In genomic region chr12:108600864-108601263, GRCm38 (mm10) we compare ENCODE assay signal across 16 mouse cellular contexts. TPM values are rescaled to one million over a fixed set of nuclear protein-coding genes. Genes with fewer than 3 reads are reported as not detected.
DNase-seq lines count a peak whose midpoint lies in the region; ATAC-seq and TF ChIP-seq lines count a peak whose summit lies in the region.
"Had no signal": no experiment of that assay in that cellular context is flagged by ENCODE, and none has a peak within 500 bp of the region (broad histone marks: within the 10 kb centered on the region; RNA-seq: fewer than 3 reads in every experiment).

No protein-coding gene starts in this region.

- peak overlapping the region; percentile 10; the same call in 1 of the 2 replicates for H3K4me2 ChIP-seq in heart, embryonic 12.5 days
- H3K4me2 ChIP-seq in stomach, embryonic 16.5 days (ENCODE audit: low read depth, low read length) = no peak overlapping the region
- H3K4me2 ChIP-seq in stomach, postnatal 0 days (replicated peaks; ENCODE audit: low read depth) = no peak overlapping the region
- H3K4me2 ChIP-seq: neural tube, embryonic 12.5 days had no signal

- H3K36me3 ChIP-seq in heart, embryonic 12.5 days = 0 out of 2 replicates have a peak, but pooled peaks cover 3% of the 10 kb centered on the region
- no peaks in the 10 kb centered on the region for H3K36me3 ChIP-seq in stomach, embryonic 16.5 days (ENCODE audit: control insufficient read depth, insufficient read depth, low read length)
- H3K36me3 ChIP-seq in stomach, postnatal 0 days (ENCODE audit: control insufficient read depth, insufficient read depth, low read length) = no peaks in the 10 kb centered on the region
- H3K36me3 ChIP-seq: neural tube, embryonic 12.5 days had no signal

- no peaks in the 10 kb centered on the region for H3K9me3 ChIP-seq in heart, embryonic 12.5 days (replicated peaks)
- H3K9me3 ChIP-seq in stomach, embryonic 16.5 days (replicated peaks; ENCODE audit: control insufficient read depth, low read length) = no peaks in the 10 kb centered on the region
- H3K9me3 ChIP-seq in stomach, postnatal 0 days (ENCODE audit: control insufficient read depth, low read length) = no peaks in the 10 kb centered on the region
- H3K9me3 ChIP-seq: neural tube, embryonic 12.5 days had no signal

- 84% methylated on average over 4 of the region's 4 CpGs for WGBS in heart, embryonic 12.5 days
- 69% methylated on average over 4 of the region's 4 CpGs for WGBS in stomach, embryonic 16.5 days
- WGBS in stomach, postnatal 0 days = 61% methylated on average over 4 of the region's 4 CpGs

- no peak for ATAC-seq in heart, embryonic 12.5 days (ENCODE audit: insufficient number of reproducible peaks, low FRiP score)
- no peak for ATAC-seq in stomach, embryonic 16.5 days (ENCODE audit: insufficient read depth, low FRiP score)
- no peak for ATAC-seq in stomach, postnatal 0 days (ENCODE audit: low FRiP score, low TSS enrichment)
- ATAC-seq in hematopoietic stem cell, adult 5-6 weeks (replicated peaks in 1 of 2; ENCODE audit: insufficient read depth in 1 of 2, low FRiP score in 2 of 2, low TSS enrichment in 1 of 2, low read depth in 1 of 2, poor library complexity in 2 of 2, severe bottlenecking in 2 of 2) = peak; percentile 71 to 73
- ATAC-seq: liver, postnatal 0 days; Patski had no signal

- no peak for TF ChIP-seq EP300 in stomach, postnatal 0 days (optimal IDR thresholded peaks at IDR 0.05)

- DNase-seq in heart, adult 8-10 months (ENCODE audit: low spot score) = no peak
- DNase-seq in stomach, postnatal 0 days (ENCODE audit: low spot score) = no peak
- no peak for DNase-seq in left cerebral cortex, adult 18-20 months (ENCODE audit: low spot score in 2 of 2)
- no peak for DNase-seq in liver
- no peak for DNase-seq in MN1 (ENCODE audit: low spot score)
- DNase-seq: cerebellum, adult 8-10 months; left cerebral cortex, postnatal 4 days; liver, postnatal 0 days; retina, postnatal 1 day; spleen, adult 18-20 months had no signal

- H3K4me3 ChIP-seq in heart, embryonic 12.5 days = no peak overlapping the region
- no peak overlapping the region for H3K4me3 ChIP-seq in stomach, embryonic 16.5 days (replicated peaks; ENCODE audit: low read length)
- no peak overlapping the region for H3K4me3 ChIP-seq in stomach, postnatal 0 days (ENCODE audit: low read depth, low read length)
- H3K4me3 ChIP-seq: neural tube, embryonic 12.5 days had no signal

- peaks cover 32% of the 10 kb centered on the region for H3K4me1 ChIP-seq in heart, embryonic 12.5 days (replicated peaks)
- peaks cover 31% of the 10 kb centered on the region for H3K4me1 ChIP-seq in stomach, embryonic 16.5 days (ENCODE audit: control insufficient read depth, insufficient read depth, low read length)
- H3K4me1 ChIP-seq in stomach, postnatal 0 days (replicated peaks; ENCODE audit: control insufficient read depth, insufficient read depth) = no peaks in the 10 kb centered on the region

- TF ChIP-seq CTCF in stomach, postnatal 0 days (IDR thresholded peaks at IDR 0.05; ENCODE audit: low read depth) = no peak

- H3K27me3 ChIP-seq in heart, embryonic 12.5 days (replicated peaks) = no peaks in the 10 kb centered on the region
- no peaks in the 10 kb centered on the region for H3K27me3 ChIP-seq in stomach, embryonic 16.5 days (ENCODE audit: control insufficient read depth, insufficient read depth, low read length)
- H3K27me3 ChIP-seq in stomach, postnatal 0 days (ENCODE audit: control insufficient read depth, insufficient read depth, low read length) = no peaks in the 10 kb centered on the region
- H3K27me3 ChIP-seq: neural tube, embryonic 12.5 days; Patski had no signal

- 0 out of 2 replicates have a peak overlapping the region, but pooled peaks have one; percentile 40 for H3K27ac ChIP-seq in heart, embryonic 12.5 days (ENCODE audit: poor library complexity, severe bottlenecking)
- 0 out of 2 replicates have a peak overlapping the region, but pooled peaks have one; percentile 67 for H3K27ac ChIP-seq in stomach, embryonic 16.5 days (ENCODE audit: low read length)
- no peak overlapping the region for H3K27ac ChIP-seq in stomach, postnatal 0 days (replicated peaks)
- H3K27ac ChIP-seq: kidney, postnatal 0 days; neural tube, embryonic 12.5 days had no signal

- peak overlapping the region; percentile 50 for H3K9ac ChIP-seq in heart, embryonic 12.5 days
- H3K9ac ChIP-seq in stomach, embryonic 16.5 days (ENCODE audit: low read length) = no peak overlapping the region
- no peak overlapping the region for H3K9ac ChIP-seq in stomach, postnatal 0 days (ENCODE audit: low read length)
- H3K9ac ChIP-seq: liver, postnatal 0 days; neural tube, embryonic 12.5 days had no signal

RNA-seq across cellular contexts. Expression of gene Evl, which starts 46.3 kb away (rescaled TPM):
- polyA plus RNA-seq in heart, embryonic 12.5 days (2016; fragmentation: Nextera tagmentation; extraction: Ambion mirVana) = 43.0 and 43.1 TPM in 2 replicates
- 10 to 100 TPM; 29.0 to 41.2 (median 32.4) TPM for total RNA-seq in heart, adult 8-10 months (2022)
- 35.4 and 37.2 TPM in 2 replicates for polyA plus RNA-seq in stomach, embryonic 16.5 days (2015; fragmentation: Nextera tagmentation; extraction: Ambion mirVana)
- polyA plus RNA-seq in stomach, postnatal 0 days (2015; fragmentation: Nextera tagmentation; extraction: Ambion mirVana) = 27.8 and 31.3 TPM in 2 replicates
- total RNA-seq in hematopoietic stem cell, adult 5-6 weeks (2017) = 19.3 and 40.1 TPM in 2 replicates
- total RNA-seq in left cerebral cortex, adult 18-20 months (2021) = 100 to 1,000 TPM; 241 to 261 TPM

Comparison
In these comparisons a context has a peak if more than half of its experiments do, and no peak if none do; other contexts are left out.
1. ATAC-seq: peak in hematopoietic stem cell, adult 5-6 weeks (2 of 2); none in heart, embryonic 12.5 days (single experiment), stomach, embryonic 16.5 days (single experiment) and stomach, postnatal 0 days (single experiment).